Mouse (Mus musculus): ENCODE measurements around the gene 4933407L21Rik.

DNA sequence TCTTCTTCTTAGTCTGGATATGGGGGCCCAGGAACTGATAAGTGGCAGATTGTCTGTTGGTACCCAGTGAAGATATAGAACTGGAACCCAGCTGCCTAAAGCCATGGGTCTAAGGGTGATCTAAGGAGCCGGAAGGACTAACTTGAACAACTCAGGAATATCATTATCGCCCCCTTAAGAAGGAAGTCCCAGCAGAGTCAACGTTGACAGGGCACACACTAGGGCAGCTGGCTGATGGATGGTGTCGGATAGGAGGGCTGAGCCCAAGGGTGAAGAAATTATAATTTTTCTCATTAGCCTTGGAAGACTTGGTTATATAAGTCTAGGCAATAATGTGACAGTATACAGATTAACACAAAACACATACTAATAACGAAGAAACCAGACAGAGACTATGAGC, 32.2 kb upstream of the 4933407L21Rik start:
- TF ChIP-seq POLR2A (IDR thresholded peaks at IDR 0.05; ENCODE audit: low read depth, low read length) (no peak), CTCF (IDR thresholded peaks at IDR 0.05; ENCODE audit: extremely low read depth, insufficient read depth, insufficient read length, insufficient replicate concordance) (no peak)
